Mouse (Mus musculus) midbrain, embryonic 16.5 days (tissue): ENCODE results near the gene Cck. TPM values are rescaled to one million over a fixed set of nuclear protein-coding genes. Genes with fewer than 3 reads are reported as not detected.

Experiments used
- ATAC-seq: fragments of 200-750 bp; cut with Nextera tagmentation; 2 replicates; pipeline ENCODE4 v1.8.0; 2017; ENCODE audit warnings: moderate TSS enrichment
- H3K27ac ChIP-seq: fragments of 300-500 bp; sonication (generic); 2 replicates; pipeline ENCODE4 v1.5.1; 2014; ENCODE audit warnings: mild to moderate bottlenecking, low read length, mixed read lengths
- H3K27me3 ChIP-seq: fragments of 300-500 bp; sonication (generic); 2 replicates; pipeline ENCODE4 v1.6.1; 2014; ENCODE audit warnings: low read depth, low read length, mixed read lengths; ENCODE audit not compliant: control insufficient read depth, insufficient read depth
- H3K36me3 ChIP-seq: fragments of 300-500 bp; sonication (generic); 2 replicates; pipeline ENCODE4 v1.6.1; 2014; ENCODE audit warnings: mild to moderate bottlenecking, low read length, moderate library complexity, mixed read lengths; ENCODE audit not compliant: control insufficient read depth, insufficient read depth
- H3K4me1 ChIP-seq: fragments of 300-500 bp; sonication (generic); 2 replicates; pipeline ENCODE4 v1.6.1; 2014; ENCODE audit warnings: mild to moderate bottlenecking, low read length, mixed read lengths; ENCODE audit not compliant: control insufficient read depth, insufficient read depth
- H3K4me2 ChIP-seq: fragments of 300-500 bp; sonication (generic); 2 replicates; pipeline ENCODE4 v1.6.1; 2014; ENCODE audit warnings: mild to moderate bottlenecking, low read length, mixed read lengths
- H3K4me3 ChIP-seq: fragments of 300-500 bp; sonication (generic); 2 replicates; pipeline ENCODE4 v1.5.1; 2014; ENCODE audit warnings: low read depth, mild to moderate bottlenecking, low read length, moderate library complexity, mixed read lengths
- H3K9ac ChIP-seq: fragments of 300-500 bp; sonication (generic); 2 replicates; pipeline ENCODE4 v1.6.1; 2014; ENCODE audit warnings: low read depth, low read length, mixed read lengths
- H3K9me3 ChIP-seq: fragments of 300-500 bp; sonication (generic); replicated peaks from 2 replicates; pipeline ENCODE4 v1.6.1; 2014; ENCODE audit warnings: mild to moderate bottlenecking, low read length, mixed read lengths; ENCODE audit not compliant: control insufficient read depth, poor library complexity, severe bottlenecking
- WGBS: fragments of 180-500 bp; shearing (Covaris S2); extraction: QIAGEN DNeasy Blood & Tissue Kit; methylation state at CpG from one replicate; pipeline ENCODE4 v1.1.7; 2014; 5-methylcytosine and 5-hydroxymethylcytosine counted together
- polyA plus RNA-seq: library from polyadenylated mRNA; unstranded; fragments of >200 nt; fragmentation: Nextera tagmentation; extraction: Ambion mirVana; gene quantifications from 2 replicates; pipeline ENCODE4 v1.2.1, GENCODE M21; 2015

Gene Cck
- polyA plus RNA-seq, 1 experiment from 2014 or later, result 41.5 TPM

DNA sequence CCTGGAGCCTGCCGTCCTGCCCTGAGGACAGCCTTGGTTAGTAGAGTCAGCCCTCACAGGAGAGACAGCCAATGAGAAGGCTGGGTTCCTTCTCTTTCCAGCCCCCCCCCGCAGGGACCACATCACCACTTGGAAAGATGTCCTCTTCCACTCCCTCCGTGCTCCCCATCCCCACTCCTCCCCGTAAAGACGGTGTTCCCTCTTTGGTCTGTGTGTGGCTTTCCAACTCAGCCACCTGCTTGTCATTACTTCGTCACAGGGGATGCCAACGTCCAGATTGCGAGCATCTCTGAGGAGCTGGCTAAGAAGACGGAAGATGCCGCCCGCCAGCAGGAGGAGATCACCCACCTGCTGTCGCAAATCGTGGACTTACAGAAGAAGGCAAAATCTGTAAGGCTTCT, 49.1 kb downstream of the Cck start:
- Histone ChIP-seq H3K9ac (no peak overlapping the region), H3K36me3 (peaks cover 44% of the 10 kb centered on the region), H3K4me2 (no peak overlapping the region), H3K9me3 (no peaks in the 10 kb centered on the region), H3K4me3 (no peak overlapping the region), H3K27ac (no peak overlapping the region), H3K27me3 (no peaks in the 10 kb centered on the region), H3K4me1 (no peaks in the 10 kb centered on the region)
- WGBS, result 92% methylated on average over 13 of the region's 13 CpGs
- no peak for ATAC-seq

DNA sequence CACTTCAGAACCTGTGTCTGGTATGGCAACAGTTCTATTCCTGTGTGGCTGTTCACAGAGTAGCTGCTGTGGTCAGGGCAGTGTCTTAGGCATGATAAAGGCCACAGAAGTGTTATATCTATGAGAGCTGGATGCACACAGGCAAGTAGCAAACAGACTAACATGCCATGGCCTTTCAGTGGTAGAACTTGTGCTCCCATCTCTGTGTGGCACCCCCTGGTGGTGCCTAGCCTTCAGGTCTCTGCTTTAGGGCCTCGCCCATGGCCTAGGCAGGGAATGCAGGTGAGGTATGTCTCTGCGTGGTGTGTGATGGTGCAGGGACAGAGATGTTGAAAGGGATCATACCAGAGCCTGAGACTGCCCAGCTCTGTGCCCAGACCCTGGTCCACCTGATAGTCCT, 50.1 kb downstream of the Cck start:
- peaks cover 37% of the 10 kb centered on the region for H3K36me3 ChIP-seq
- ATAC-seq, result 0 out of 2 replicates have a peak, but pooled peaks have one; percentile 15

DNA sequence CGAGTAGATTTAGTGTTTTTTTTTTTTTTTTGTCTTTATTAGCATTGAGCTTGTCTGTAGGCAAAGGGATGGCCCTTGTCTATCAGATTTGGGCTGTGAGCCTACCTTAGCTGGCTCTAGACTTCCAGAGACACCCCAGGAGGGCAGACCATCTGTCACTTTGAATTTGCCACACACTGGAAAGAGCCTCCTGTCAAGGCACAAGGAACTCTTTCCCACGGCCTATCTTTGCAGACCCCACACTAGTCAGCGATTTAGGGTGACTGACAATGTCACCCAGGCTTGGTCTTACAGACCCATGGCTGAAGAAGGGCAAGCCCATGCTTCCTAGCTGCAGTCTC, 51.2 kb downstream of the Cck start:
- peaks cover 36% of the 10 kb centered on the region for H3K36me3 ChIP-seq
- no peaks in the 10 kb centered on the region for H3K27me3 ChIP-seq
- WGBS, result 39% methylated on average over 3 of the region's 3 CpGs
- no peak overlapping the region for H3K9ac ChIP-seq
- H3K4me3 ChIP-seq, result no peak overlapping the region
- H3K4me1 ChIP-seq, result no peaks in the 10 kb centered on the region
- ATAC-seq, result no peak
- no peaks in the 10 kb centered on the region for H3K9me3 ChIP-seq
- no peak overlapping the region for H3K27ac ChIP-seq
- H3K4me2 ChIP-seq, result no peak overlapping the region

More for the DNA sequence above, 50.1 kb downstream of the Cck start:
- no peaks in the 10 kb centered on the region for H3K9me3 ChIP-seq
- 84% methylated on average over 2 of the region's 2 CpGs for WGBS
- no peak overlapping the region for H3K4me2 ChIP-seq
- no peak overlapping the region for H3K4me3 ChIP-seq
- H3K4me1 ChIP-seq, result no peaks in the 10 kb centered on the region
- no peak overlapping the region for H3K9ac ChIP-seq
- no peaks in the 10 kb centered on the region for H3K27me3 ChIP-seq
- no peak overlapping the region for H3K27ac ChIP-seq

DNA sequence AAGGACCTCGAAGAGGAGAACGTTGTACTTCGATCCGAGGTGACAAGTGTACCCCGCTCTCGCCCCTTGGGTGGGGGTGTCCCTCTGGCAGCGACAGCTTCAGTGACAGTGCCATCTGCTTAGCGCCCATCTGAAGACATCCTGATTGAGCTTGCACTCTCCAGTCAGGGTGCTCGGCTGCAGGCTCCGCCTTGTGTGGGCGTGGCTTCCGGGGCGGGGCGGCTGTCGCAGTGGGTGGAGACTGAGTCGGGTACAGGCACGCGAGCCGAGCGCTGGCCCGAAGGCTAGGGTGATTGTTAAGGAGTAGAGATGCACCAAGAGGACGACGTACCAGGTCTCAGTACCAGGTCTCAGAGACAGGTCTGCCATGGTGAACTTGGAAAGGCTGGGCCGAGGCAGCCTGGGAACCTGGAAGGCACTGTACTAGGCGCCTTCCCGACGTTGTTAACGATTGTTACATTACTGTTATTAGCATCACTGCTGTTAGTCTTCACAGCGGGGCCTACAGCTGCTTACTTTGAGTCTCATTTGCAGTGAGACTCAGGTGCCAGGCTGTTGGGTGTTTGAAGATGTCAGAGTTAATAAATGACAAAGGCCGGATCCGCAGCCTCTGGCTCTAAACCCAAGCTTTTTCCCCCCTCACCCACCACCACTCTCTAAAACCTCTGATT, 51.7 kb downstream of the Cck start:
- no peak overlapping the region for H3K4me3 ChIP-seq
- peak; percentile 5; the same call in 1 of the 2 replicates for ATAC-seq
- no peaks in the 10 kb centered on the region for H3K4me1 ChIP-seq
- 63% methylated on average over 31 of the region's 31 CpGs for WGBS
- H3K27ac ChIP-seq, result no peak overlapping the region
- H3K9ac ChIP-seq, result no peak overlapping the region
- H3K27me3 ChIP-seq, result no peaks in the 10 kb centered on the region
- no peak overlapping the region for H3K4me2 ChIP-seq
- peaks cover 31% of the 10 kb centered on the region for H3K36me3 ChIP-seq
- H3K9me3 ChIP-seq, result no peaks in the 10 kb centered on the region

- WGBS, result 85% methylated on average over 1 of the region's 1 CpGs
- H3K36me3 ChIP-seq, result peaks cover 22% of the 10 kb centered on the region
- no peak overlapping the region for H3K4me3 ChIP-seq
- H3K9me3 ChIP-seq, result no peaks in the 10 kb centered on the region
- ATAC-seq, result no peak
- H3K9ac ChIP-seq, result no peak overlapping the region
- no peaks in the 10 kb centered on the region for H3K4me1 ChIP-seq
- H3K27ac ChIP-seq, result no peak overlapping the region
- H3K27me3 ChIP-seq, result no peaks in the 10 kb centered on the region
- H3K4me2 ChIP-seq, result no peak overlapping the region
These were observed 53.3 kb downstream of the Cck start for GRCm38 (mm10) chr9:121442145-121442544.

Other genes with a start within 250 kb of the Cck start
- 102 and 112 TPM in 2 replicates for gene Ulk4, start 218.5 kb downstream of the Cck start, polyA plus RNA-seq
- 53.8 and 60.6 TPM in 2 replicates for gene Trak1, start 198.2 kb downstream of the Cck start, polyA plus RNA-seq
- gene Lyzl4, start 146.4 kb upstream of the Cck start, polyA plus RNA-seq, result not detected in 2 replicates
- gene Vipr1, start 147.0 kb upstream of the Cck start, polyA plus RNA-seq, result 0.15 and 0.53 TPM in 2 replicates
- 32.0 and 34.5 TPM in 2 replicates for gene Sec22c, start 209.8 kb upstream of the Cck start, polyA plus RNA-seq
- 143 and 157 TPM in 2 replicates for gene Ss18l2, start 214.6 kb upstream of the Cck start, polyA plus RNA-seq
- 45.3 and 63.1 TPM in 2 replicates for gene Nktr, start 223.5 kb upstream of the Cck start, polyA plus RNA-seq